Mouse (Mus musculus) hindbrain, embryonic 15.5 days (tissue): ENCODE results near the gene Lrmda. TPM values are rescaled to one million over a fixed set of nuclear protein-coding genes. Genes with fewer than 3 reads are reported as not detected.
A peak's percentile ranks its signal among the peaks of the same experiment; 100 is the strongest.

Source experiments
- ATAC-seq: fragments of 200-750 bp; cut with Nextera tagmentation; 2 replicates; pipeline ENCODE4 v1.8.0; 2017; ENCODE audit warnings: low read depth, moderate number of reproducible peaks, moderate TSS enrichment; ENCODE audit not compliant: low FRiP score
- H3K27ac ChIP-seq: fragments of 300-500 bp; sonication (generic); replicated peaks from 2 replicates; pipeline ENCODE4 v1.5.1; 2015; ENCODE audit warnings: mild to moderate bottlenecking, inconsistent platforms
- H3K27me3 ChIP-seq: fragments of 300-500 bp; sonication (generic); 2 replicates; pipeline ENCODE4 v1.6.1; 2015; ENCODE audit warnings: control low read depth, inconsistent platforms
- H3K36me3 ChIP-seq: fragments of 300-500 bp; sonication (generic); 2 replicates; pipeline ENCODE4 v1.6.1; 2015; ENCODE audit warnings: control low read depth, inconsistent platforms
- H3K4me1 ChIP-seq: fragments of 300-500 bp; sonication (generic); replicated peaks from 2 replicates; pipeline ENCODE4 v1.6.1; 2015; ENCODE audit warnings: control low read depth, inconsistent platforms
- H3K4me2 ChIP-seq: fragments of 300-500 bp; sonication (generic); 2 replicates; pipeline ENCODE4 v1.6.1; 2015; ENCODE audit warnings: moderate library complexity, mild to moderate bottlenecking, inconsistent platforms
- H3K4me3 ChIP-seq: fragments of 300-500 bp; sonication (generic); 2 replicates; pipeline ENCODE4 v1.5.1; 2015; ENCODE audit warnings: mild to moderate bottlenecking, inconsistent platforms
- H3K9ac ChIP-seq: fragments of 300-500 bp; sonication (generic); 2 replicates; pipeline ENCODE4 v1.6.1; 2015; ENCODE audit warnings: inconsistent platforms
- H3K9me3 ChIP-seq: fragments of 300-500 bp; sonication (generic); 2 replicates; pipeline ENCODE4 v1.6.1; 2016; ENCODE audit warnings: control low read depth, inconsistent platforms
- WGBS: fragments of 180-500 bp; shearing (Covaris S2); methylation state at CpG from one replicate; pipeline ENCODE4 v1.1.7; 2015; 5-methylcytosine and 5-hydroxymethylcytosine counted together
- polyA plus RNA-seq: library from polyadenylated mRNA; unstranded; fragments of >200 nt; fragmentation: Nextera tagmentation; extraction: Ambion mirVana; gene quantifications from 2 replicates; pipeline ENCODE4 v1.2.1, GENCODE M21; 2015

Gene Lrmda
- polyA plus RNA-seq, 1 experiment from 2014 or later, result 0.23 TPM

GRCm38 (mm10) chr14:22545887-22546675 is 526.6 kb downstream of the Lrmda start:
- WGBS, result 34% methylated on average over 8 of the region's 8 CpGs
- no peak overlapping the region for H3K27ac ChIP-seq
- ATAC-seq, result peak; percentile 23; the same call in 1 of the 2 replicates
- no peak overlapping the region for H3K4me2 ChIP-seq
- peaks cover 14% of the 10 kb centered on the region for H3K4me1 ChIP-seq
- H3K9ac ChIP-seq, result no peak overlapping the region
- no peak overlapping the region for H3K4me3 ChIP-seq
- no peaks in the 10 kb centered on the region for H3K36me3 ChIP-seq
- H3K9me3 ChIP-seq, result no peaks in the 10 kb centered on the region
- H3K27me3 ChIP-seq, result 0 out of 2 replicates have a peak, but pooled peaks cover 4% of the 10 kb centered on the region

- Histone ChIP-seq H3K4me1 (peaks cover 14% of the 10 kb centered on the region), H3K4me2 (no peak overlapping the region), H3K27me3 (0 out of 2 replicates have a peak, but pooled peaks cover 4% of the 10 kb centered on the region), H3K27ac (no peak overlapping the region), H3K4me3 (no peak overlapping the region), H3K9me3 (no peaks in the 10 kb centered on the region), H3K36me3 (no peaks in the 10 kb centered on the region), H3K9ac (no peak overlapping the region)
- ATAC-seq, result peak; percentile 23; the same call in 1 of the 2 replicates
- WGBS, result 32% methylated on average over 4 of the region's 4 CpGs
Measured at GRCm38 (mm10) chr14:22546676-22546984, 527.1 kb downstream of the Lrmda start.

- Histone ChIP-seq H3K9me3 (no peaks in the 10 kb centered on the region), H3K27me3 (0 out of 2 replicates have a peak, but pooled peaks cover 4% of the 10 kb centered on the region), H3K9ac (no peak overlapping the region), H3K27ac (no peak overlapping the region), H3K4me3 (no peak overlapping the region), H3K4me1 (peaks cover 14% of the 10 kb centered on the region), H3K4me2 (no peak overlapping the region), H3K36me3 (no peaks in the 10 kb centered on the region)
- ATAC-seq, result no peak
- WGBS, result 38% methylated on average over 2 of the region's 2 CpGs
Measured at GRCm38 (mm10) chr14:22548286-22548685, 528.8 kb downstream of the Lrmda start.

- Histone ChIP-seq H3K27me3 (0 out of 2 replicates have a peak, but pooled peaks cover 4% of the 10 kb centered on the region), H3K4me2 (no peak overlapping the region), H3K4me1 (peaks cover 14% of the 10 kb centered on the region), H3K27ac (no peak overlapping the region), H3K9me3 (no peaks in the 10 kb centered on the region), H3K36me3 (no peaks in the 10 kb centered on the region), H3K4me3 (no peak overlapping the region), H3K9ac (no peak overlapping the region)
- ATAC-seq, result no peak
- WGBS, result 89% methylated on average over 2 of the region's 2 CpGs
Measured at GRCm38 (mm10) chr14:22549166-22549565, 529.7 kb downstream of the Lrmda start.

GRCm38 (mm10) chr14:22552358-22552757 is 532.8 kb downstream of the Lrmda start:
- no peak for ATAC-seq
- no peak overlapping the region for H3K4me3 ChIP-seq
- H3K27me3 ChIP-seq, result 0 out of 2 replicates have a peak, but pooled peaks cover 4% of the 10 kb centered on the region
- no peak overlapping the region for H3K4me2 ChIP-seq
- no peaks in the 10 kb centered on the region for H3K36me3 ChIP-seq
- no peak overlapping the region for H3K9ac ChIP-seq
- WGBS, result 83% methylated on average over 4 of the region's 4 CpGs
- no peak overlapping the region for H3K27ac ChIP-seq
- H3K4me1 ChIP-seq, result no peaks in the 10 kb centered on the region
- H3K9me3 ChIP-seq, result no peaks in the 10 kb centered on the region

DNA sequence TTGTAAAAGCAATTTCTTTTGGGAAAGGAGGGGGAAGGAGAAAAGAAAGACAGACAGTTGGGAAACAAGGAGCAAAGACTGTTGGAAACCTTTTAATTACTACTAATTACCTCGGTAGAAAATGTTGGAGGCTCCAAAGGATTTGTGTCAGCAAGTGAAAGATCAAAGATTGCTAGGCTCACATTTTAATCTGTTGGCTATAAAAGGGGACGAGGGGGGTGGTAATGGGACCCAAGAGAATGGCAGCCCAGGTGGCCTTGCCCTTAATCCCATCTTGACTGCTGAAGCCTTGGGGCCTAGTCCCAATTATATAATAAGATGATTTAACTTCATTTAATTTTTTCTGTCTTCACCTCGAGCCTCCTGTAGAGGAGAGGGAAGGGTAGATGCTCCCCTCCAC is 533.3 kb downstream of the Lrmda start:
- H3K27me3 ChIP-seq, result 0 out of 2 replicates have a peak, but pooled peaks cover 4% of the 10 kb centered on the region
- no peaks in the 10 kb centered on the region for H3K4me1 ChIP-seq
- no peak overlapping the region for H3K9ac ChIP-seq
- no peak overlapping the region for H3K4me3 ChIP-seq
- H3K4me2 ChIP-seq, result no peak overlapping the region
- 52% methylated on average over 3 of the region's 3 CpGs for WGBS
- ATAC-seq, result no peak
- H3K9me3 ChIP-seq, result no peaks in the 10 kb centered on the region
- no peaks in the 10 kb centered on the region for H3K36me3 ChIP-seq
- H3K27ac ChIP-seq, result no peak overlapping the region

GRCm38 (mm10) chr14:22553717-22554116 is 534.2 kb downstream of the Lrmda start:
- H3K27me3 ChIP-seq, result 0 out of 2 replicates have a peak, but pooled peaks cover 4% of the 10 kb centered on the region
- no peaks in the 10 kb centered on the region for H3K4me1 ChIP-seq
- no peaks in the 10 kb centered on the region for H3K9me3 ChIP-seq
- no peaks in the 10 kb centered on the region for H3K36me3 ChIP-seq
- H3K27ac ChIP-seq, result no peak overlapping the region
- H3K4me3 ChIP-seq, result no peak overlapping the region
- no peak for ATAC-seq
- H3K9ac ChIP-seq, result no peak overlapping the region
- H3K4me2 ChIP-seq, result no peak overlapping the region
- 95% methylated on average over 3 of the region's 3 CpGs for WGBS

DNA sequence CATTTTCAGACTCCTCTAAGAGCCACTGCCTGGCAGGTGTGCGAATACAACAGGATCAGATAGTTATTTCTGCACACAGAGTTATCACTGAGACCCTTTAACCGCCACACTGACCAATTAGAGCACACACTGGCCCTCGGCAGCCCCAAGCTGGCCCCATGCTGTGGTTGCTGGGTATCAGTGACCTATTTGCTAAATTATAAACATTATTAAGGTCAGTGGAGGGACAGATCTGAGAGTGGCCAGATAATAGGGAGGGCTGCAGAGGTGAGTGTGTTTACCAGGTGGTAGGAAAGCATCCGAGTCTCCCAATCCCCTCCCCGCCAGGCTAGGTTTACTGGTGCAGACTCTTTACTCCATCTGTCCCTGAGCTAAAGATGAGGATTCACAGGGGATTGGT is 553.0 kb downstream of the Lrmda start:
- peaks cover 20% of the 10 kb centered on the region for H3K4me1 ChIP-seq
- H3K4me3 ChIP-seq, result no peak overlapping the region
- no peak overlapping the region for H3K9ac ChIP-seq
- 81% methylated on average over 5 of the region's 5 CpGs for WGBS
- no peak overlapping the region for H3K27ac ChIP-seq
- H3K4me2 ChIP-seq, result no peak overlapping the region
- H3K27me3 ChIP-seq, result 0 out of 2 replicates have a peak, but pooled peaks cover 3% of the 10 kb centered on the region
- no peak for ATAC-seq
- no peaks in the 10 kb centered on the region for H3K9me3 ChIP-seq
- no peaks in the 10 kb centered on the region for H3K36me3 ChIP-seq

DNA sequence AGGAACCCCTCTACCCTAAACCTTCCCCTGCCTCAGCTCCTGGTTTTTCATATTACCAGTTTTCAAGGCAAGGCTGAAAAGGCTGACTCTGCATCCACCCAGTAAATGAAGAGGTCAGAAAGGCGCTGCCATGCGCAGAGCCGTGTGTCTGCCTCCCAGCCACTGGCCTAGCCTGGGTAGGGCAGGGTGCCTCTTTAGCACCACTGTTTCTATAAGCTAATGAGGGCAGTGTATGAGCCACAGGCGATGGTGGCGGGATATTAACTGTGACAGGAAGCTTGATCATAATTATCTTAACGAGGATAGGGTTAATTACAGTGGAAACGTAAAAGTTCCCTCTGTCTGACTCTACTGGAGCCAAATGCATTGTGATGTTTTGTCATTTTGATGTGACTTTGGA is 554.1 kb downstream of the Lrmda start:
- no peak overlapping the region for H3K27ac ChIP-seq
- H3K4me2 ChIP-seq, result no peak overlapping the region
- 55% methylated on average over 7 of the region's 7 CpGs for WGBS
- H3K4me1 ChIP-seq, result peaks cover 25% of the 10 kb centered on the region
- H3K9ac ChIP-seq, result no peak overlapping the region
- no peaks in the 10 kb centered on the region for H3K9me3 ChIP-seq
- H3K36me3 ChIP-seq, result no peaks in the 10 kb centered on the region
- H3K27me3 ChIP-seq, result 0 out of 2 replicates have a peak, but pooled peaks cover 3% of the 10 kb centered on the region
- no peak for ATAC-seq
- no peak overlapping the region for H3K4me3 ChIP-seq

GRCm38 (mm10) chr14:22574006-22574405 is 554.5 kb downstream of the Lrmda start:
- peaks cover 25% of the 10 kb centered on the region for H3K4me1 ChIP-seq
- no peaks in the 10 kb centered on the region for H3K9me3 ChIP-seq
- H3K4me3 ChIP-seq, result no peak overlapping the region
- H3K9ac ChIP-seq, result no peak overlapping the region
- 0 out of 2 replicates have a peak, but pooled peaks cover 3% of the 10 kb centered on the region for H3K27me3 ChIP-seq
- no peak for ATAC-seq
- WGBS, result 83% methylated on average over 4 of the region's 4 CpGs
- no peak overlapping the region for H3K4me2 ChIP-seq
- no peak overlapping the region for H3K27ac ChIP-seq
- H3K36me3 ChIP-seq, result no peaks in the 10 kb centered on the region

DNA sequence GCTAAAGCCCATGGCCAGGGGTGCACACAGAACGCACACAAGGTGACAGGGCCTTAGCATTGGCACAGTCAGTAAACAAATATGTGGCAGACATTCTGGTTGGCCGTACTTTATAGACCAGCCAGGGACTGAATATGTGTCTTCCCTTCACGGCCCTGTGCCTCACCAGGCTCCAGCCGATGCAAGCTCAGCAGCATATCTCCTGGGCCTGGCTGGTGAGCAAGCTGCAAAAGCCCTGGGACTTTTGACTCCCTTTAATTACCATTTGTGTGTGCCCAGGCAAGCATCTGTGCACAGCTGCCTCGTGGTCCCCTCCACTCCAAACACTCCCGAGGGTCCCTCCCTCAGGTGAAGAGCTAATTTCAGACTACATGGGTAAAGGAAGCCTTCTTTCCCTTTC is 556.9 kb downstream of the Lrmda start:
- Histone ChIP-seq H3K27ac (0 out of 2 replicates have a peak overlapping the region, but pooled peaks have one; percentile 9), H3K9ac (no peak overlapping the region), H3K4me1 (peaks cover 25% of the 10 kb centered on the region), H3K36me3 (no peaks in the 10 kb centered on the region), H3K4me2 (no peak overlapping the region), H3K27me3 (0 out of 2 replicates have a peak, but pooled peaks cover 3% of the 10 kb centered on the region), H3K4me3 (no peak overlapping the region), H3K9me3 (no peaks in the 10 kb centered on the region)
- no peak for ATAC-seq
- 32% methylated on average over 6 of the region's 6 CpGs for WGBS

GRCm38 (mm10) chr14:22577411-22578037 is 558.0 kb downstream of the Lrmda start:
- H3K4me2 ChIP-seq, result peak overlapping the region; percentile 40
- 14% methylated on average over 13 of the region's 13 CpGs for WGBS
- peak overlapping the region; percentile 61 for H3K27ac ChIP-seq
- no peaks in the 10 kb centered on the region for H3K36me3 ChIP-seq
- ATAC-seq, result peak; percentile 83
- no peak overlapping the region for H3K4me3 ChIP-seq
- H3K9me3 ChIP-seq, result no peaks in the 10 kb centered on the region
- no peaks in the 10 kb centered on the region for H3K27me3 ChIP-seq
- peaks cover 25% of the 10 kb centered on the region for H3K4me1 ChIP-seq
- H3K9ac ChIP-seq, result no peak overlapping the region
